In the genomic region with DNA sequence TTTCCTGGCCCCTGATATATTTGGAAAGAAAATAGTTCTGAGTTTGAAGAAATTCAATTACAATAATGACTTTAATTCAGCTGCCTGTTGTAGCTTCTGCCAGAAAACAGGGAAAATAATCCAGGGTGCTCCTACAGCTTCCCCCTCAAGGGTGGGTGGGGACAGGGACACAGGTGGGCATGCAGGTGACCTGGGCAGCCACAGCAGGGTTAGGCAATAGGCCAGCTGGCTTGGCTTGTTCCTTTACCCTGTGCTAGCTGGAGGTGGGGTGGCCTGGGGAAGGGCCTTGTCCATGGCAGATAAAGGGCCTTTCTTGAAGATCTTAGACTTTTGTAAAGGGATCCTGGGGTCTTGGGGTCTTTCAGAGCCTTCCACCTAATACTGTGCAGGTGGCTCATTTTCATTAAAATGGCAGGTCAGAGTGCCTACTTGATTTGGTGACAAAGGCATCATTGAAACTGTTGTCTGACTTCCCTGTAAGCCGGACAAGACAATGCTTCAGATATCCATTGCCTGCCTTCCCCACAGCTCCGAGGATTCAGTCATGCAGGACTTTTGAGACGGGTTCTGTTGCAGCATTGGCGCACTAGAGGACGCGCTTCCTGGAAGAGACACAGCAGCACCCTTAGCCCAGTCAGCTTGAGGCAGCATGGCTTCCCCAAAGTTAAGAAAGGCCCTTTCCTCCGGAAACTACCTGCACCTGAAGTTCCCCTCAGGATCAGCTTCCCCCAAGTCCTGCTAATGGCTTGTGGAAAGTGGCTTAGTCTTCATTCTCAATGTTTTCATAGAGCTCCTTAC, we compare ENCODE assay signal across 23 mouse cellular contexts.
"Had no signal": no experiment of that assay in that cellular context is flagged by ENCODE, and none has a peak within 500 bp of the region (broad histone marks: within the 10 kb centered on the region; RNA-seq: fewer than 3 reads in every experiment).

No protein-coding gene starts in this region.

- H3K27me3 ChIP-seq: limb, embryonic 13.5 days; liver, embryonic 12.5 days; liver, embryonic 15.5 days; lung, embryonic 15.5 days; megakaryocyte, embryonic 14.5 days; neural tube, embryonic 12.5 days; neural tube, embryonic 15.5 days had no signal

- H3K4me1 ChIP-seq: liver, embryonic 12.5 days; liver, embryonic 15.5 days; lung, embryonic 15.5 days; neural tube, embryonic 15.5 days had no signal

- H3K9ac ChIP-seq: limb, embryonic 13.5 days; liver, embryonic 12.5 days; liver, embryonic 15.5 days; lung, embryonic 15.5 days; neural tube, embryonic 12.5 days; neural tube, embryonic 15.5 days had no signal

- H3K9me3 ChIP-seq: liver, embryonic 12.5 days; liver, embryonic 15.5 days; lung, embryonic 15.5 days; neural tube, embryonic 12.5 days; neural tube, embryonic 15.5 days had no signal

- H3K36me3 ChIP-seq: limb, embryonic 13.5 days; liver, embryonic 12.5 days; liver, embryonic 15.5 days; lung, embryonic 15.5 days; neural tube, embryonic 12.5 days; neural tube, embryonic 15.5 days had no signal

- H3K27ac ChIP-seq: left cerebral cortex, adult 2 months; limb, embryonic 13.5 days; liver, embryonic 12.5 days; liver, embryonic 15.5 days; lung, embryonic 15.5 days; neural tube, embryonic 12.5 days; neural tube, embryonic 15.5 days; stomach, postnatal 0 days had no signal

- H3K4me2 ChIP-seq: limb, embryonic 13.5 days; liver, embryonic 12.5 days; liver, embryonic 15.5 days; lung, embryonic 15.5 days; midbrain, embryonic 11.5 days; neural tube, embryonic 12.5 days; neural tube, embryonic 15.5 days had no signal

- ATAC-seq: liver, embryonic 12.5 days had no signal

- H3K4me3 ChIP-seq: left cerebral cortex, adult 2 months; limb, embryonic 13.5 days; liver, embryonic 12.5 days; liver, embryonic 15.5 days; lung, embryonic 15.5 days; megakaryocyte, embryonic 14.5 days; neural tube, embryonic 12.5 days; neural tube, embryonic 15.5 days had no signal

- DNase-seq: kidney, adult 9 months; kidney, postnatal 14 days; kidney, postnatal 4 days; layer of hippocampus, adult 9-11 months; liver; lung, postnatal 10 days; midbrain, embryonic 14.5 days; right cerebral cortex, adult 18-20 months; right cerebral cortex, postnatal 14 days; right cerebral cortex, postnatal 4 days; thymus, adult 2 months; thymus, postnatal 14 days; thymus, postnatal 4 days had no signal
